Mouse (Mus musculus): Measurements from ENCODE around the gene Zbtb3.

Gene Zbtb3

GRCm38 (mm10) chr19:8841012-8841411 is 38.7 kb downstream of the Zbtb3 start:
- no peak for DNase-seq

- DNase-seq = peak; percentile 75
Measured at GRCm38 (mm10) chr19:8842961-8843360, 40.6 kb downstream of the Zbtb3 start.

- peak; percentile 94 for DNase-seq
Measured at GRCm38 (mm10) chr19:8844371-8845129, 42.2 kb downstream of the Zbtb3 start.

- DNase-seq = no peak
Measured at GRCm38 (mm10) chr19:8848356-8848755, 46.0 kb downstream of the Zbtb3 start.

GRCm38 (mm10) chr19:8850402-8850901 is 48.1 kb downstream of the Zbtb3 start, which contains the start of gene Lrrn4cl:
Gene Lrrn4cl (plus strand): TSS chr19:8850768.
- peak; percentile 36 for DNase-seq

- DNase-seq = peak; percentile 59
Measured at GRCm38 (mm10) chr19:8851639-8852038, 49.3 kb downstream of the Zbtb3 start.

GRCm38 (mm10) chr19:8852236-8852928 is 50.0 kb downstream of the Zbtb3 start:
- DNase-seq = no peak

GRCm38 (mm10) chr19:8853117-8853516 is 50.8 kb downstream of the Zbtb3 start:
- no peak for DNase-seq
